Mouse (Mus musculus): Measurements from ENCODE around the gene Vti1a. TPM values are rescaled to one million over a fixed set of nuclear protein-coding genes. Genes with fewer than 3 reads are reported as not detected.

Vti1a gene
- polyA plus RNA-seq, 1 experiment from 2014 or later = 31.6 TPM

DNA sequence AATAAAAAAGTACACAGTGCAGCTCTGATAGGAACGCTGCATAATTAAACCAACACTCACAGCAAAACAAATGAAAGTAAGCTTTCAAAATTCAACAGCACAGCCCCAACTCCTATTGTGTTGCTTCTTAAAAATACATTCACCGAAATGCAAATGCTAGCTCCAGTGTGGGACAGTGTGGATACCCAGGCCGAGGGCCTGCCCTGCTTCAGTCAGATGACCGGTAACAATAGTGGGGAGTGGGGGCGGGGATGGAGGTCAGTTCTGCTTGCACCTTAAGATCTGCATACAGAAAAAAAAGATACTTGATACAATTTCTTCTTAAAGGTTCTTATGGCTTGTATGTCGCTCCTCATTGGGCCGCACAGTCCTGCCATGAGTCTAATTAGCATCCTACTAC lies 65.2 kb downstream of the Vti1a start:
- WGBS = 82% methylated on average over 7 of the region's 7 CpGs
- Histone ChIP-seq H3K27ac (no peak overlapping the region), H3K4me1 (peaks cover 27% of the 10 kb centered on the region), H3K36me3 (no peaks in the 10 kb centered on the region), H3K27me3 (no peaks in the 10 kb centered on the region), H3K4me3 (no peak overlapping the region), H3K9me3 (no peaks in the 10 kb centered on the region), H3K4me2 (no peak overlapping the region), H3K9ac (no peak overlapping the region)
- ATAC-seq (ENCODE audit: insufficient number of reproducible peaks, insufficient read depth, low FRiP score, low TSS enrichment, low read depth) = no peak

DNA sequence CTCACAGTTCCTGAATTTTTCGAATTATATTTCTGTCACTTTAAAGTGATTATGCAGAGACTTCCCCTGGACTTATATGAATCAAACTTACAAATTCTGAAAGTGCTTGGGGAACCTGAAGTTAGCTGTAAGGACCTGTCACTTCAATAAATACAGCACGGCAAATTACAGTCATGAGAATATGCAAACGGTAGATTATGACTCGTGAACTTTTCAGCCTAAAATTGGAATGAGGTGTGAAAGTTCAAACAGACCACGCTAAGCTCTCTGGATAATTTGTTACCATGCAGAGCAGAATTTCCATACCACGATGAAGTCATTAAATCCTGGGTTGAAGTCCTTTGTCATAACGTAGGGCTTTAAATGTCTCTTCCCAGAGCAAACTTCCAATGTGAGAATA lies 66.7 kb downstream of the Vti1a start:
- H3K9me3 ChIP-seq = no peaks in the 10 kb centered on the region
- no peak overlapping the region for H3K4me3 ChIP-seq
- H3K4me1 ChIP-seq = peaks cover 25% of the 10 kb centered on the region
- 74% methylated on average over 7 of the region's 7 CpGs for WGBS
- no peaks in the 10 kb centered on the region for H3K36me3 ChIP-seq
- H3K4me2 ChIP-seq = no peak overlapping the region
- ATAC-seq (ENCODE audit: insufficient number of reproducible peaks, insufficient read depth, low FRiP score, low TSS enrichment, low read depth) = no peak
- H3K27ac ChIP-seq = no peak overlapping the region
- H3K9ac ChIP-seq = no peak overlapping the region
- no peaks in the 10 kb centered on the region for H3K27me3 ChIP-seq

- no peak overlapping the region for H3K27ac ChIP-seq
- H3K9ac ChIP-seq = no peak overlapping the region
- no peak overlapping the region for H3K4me2 ChIP-seq
- no peaks in the 10 kb centered on the region for H3K27me3 ChIP-seq
- ATAC-seq (ENCODE audit: insufficient number of reproducible peaks, insufficient read depth, low FRiP score, low TSS enrichment, low read depth) = no peak
- WGBS = 71% methylated on average over 15 of the region's 15 CpGs
- no peaks in the 10 kb centered on the region for H3K36me3 ChIP-seq
- H3K4me3 ChIP-seq = no peak overlapping the region
- peaks cover 20% of the 10 kb centered on the region for H3K4me1 ChIP-seq
- H3K9me3 ChIP-seq = no peaks in the 10 kb centered on the region
Measured at GRCm38 (mm10) chr19:55384634-55385033, 68.5 kb downstream of the Vti1a start.

- H3K4me2 ChIP-seq = no peak overlapping the region
- H3K36me3 ChIP-seq = no peaks in the 10 kb centered on the region
- WGBS = 47% methylated on average over 10 of the region's 10 CpGs
- peaks cover 11% of the 10 kb centered on the region for H3K4me1 ChIP-seq
- H3K9ac ChIP-seq = peak overlapping the region; percentile 41; the same call in 1 of the 2 replicates
- H3K9me3 ChIP-seq = no peaks in the 10 kb centered on the region
- H3K4me3 ChIP-seq = no peak overlapping the region
- no peak for ATAC-seq (ENCODE audit: insufficient number of reproducible peaks, insufficient read depth, low FRiP score, low TSS enrichment, low read depth)
- H3K27me3 ChIP-seq = no peaks in the 10 kb centered on the region
- H3K27ac ChIP-seq = no peak overlapping the region
Measured at GRCm38 (mm10) chr19:55389019-55389418, 72.9 kb downstream of the Vti1a start.

DNA sequence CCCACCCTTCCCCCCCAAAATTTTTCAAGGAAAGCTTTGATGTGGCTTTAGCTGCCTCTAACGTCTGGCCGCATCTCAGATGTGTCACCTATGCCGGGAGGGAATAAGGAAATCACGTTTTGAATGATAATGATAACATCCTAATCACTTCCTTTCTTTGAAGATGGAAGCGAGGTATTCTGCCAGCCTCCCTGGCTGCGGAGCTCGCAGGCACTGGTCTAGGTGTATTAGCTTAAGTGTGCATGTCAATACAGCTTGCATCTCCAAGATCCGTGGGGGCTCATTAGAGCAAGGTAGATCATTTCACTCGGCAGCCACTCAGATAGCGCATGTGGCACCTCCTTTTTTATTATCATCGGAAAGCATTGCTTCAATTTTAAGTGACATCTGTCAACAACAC lies 74.2 kb downstream of the Vti1a start:
- H3K4me3 ChIP-seq = no peak overlapping the region
- no peak overlapping the region for H3K4me2 ChIP-seq
- WGBS = 60% methylated on average over 11 of the region's 11 CpGs
- H3K27me3 ChIP-seq = no peaks in the 10 kb centered on the region
- H3K4me1 ChIP-seq = peaks cover 11% of the 10 kb centered on the region
- H3K27ac ChIP-seq = no peak overlapping the region
- H3K9me3 ChIP-seq = no peaks in the 10 kb centered on the region
- no peaks in the 10 kb centered on the region for H3K36me3 ChIP-seq
- no peak for ATAC-seq (ENCODE audit: insufficient number of reproducible peaks, insufficient read depth, low FRiP score, low TSS enrichment, low read depth)
- H3K9ac ChIP-seq = no peak overlapping the region

DNA sequence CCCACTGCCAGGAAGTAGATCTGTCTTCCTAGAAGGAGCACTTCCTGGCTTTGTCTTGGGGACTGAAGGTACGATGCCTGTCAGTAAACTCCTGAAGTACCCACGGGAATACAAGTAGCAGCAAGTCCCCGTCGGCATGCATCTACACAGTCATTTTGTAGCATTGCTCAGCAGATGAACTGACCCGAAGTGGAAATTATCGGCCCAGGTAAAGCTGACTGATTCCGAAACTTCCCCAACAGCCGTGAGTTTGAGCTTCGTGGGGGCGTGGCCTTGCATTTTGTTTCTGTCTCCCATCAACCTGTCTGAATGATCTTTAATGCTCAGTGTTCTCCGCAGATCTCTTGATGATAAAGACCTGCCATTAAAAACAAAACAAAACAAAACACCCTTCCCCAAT lies 85.5 kb downstream of the Vti1a start:
- no peak for ATAC-seq (ENCODE audit: insufficient number of reproducible peaks, insufficient read depth, low FRiP score, low TSS enrichment, low read depth)
- Histone ChIP-seq H3K27me3 (no peaks in the 10 kb centered on the region), H3K4me2 (no peak overlapping the region), H3K9me3 (no peaks in the 10 kb centered on the region), H3K4me1 (no peaks in the 10 kb centered on the region), H3K36me3 (no peaks in the 10 kb centered on the region), H3K27ac (no peak overlapping the region), H3K9ac (no peak overlapping the region), H3K4me3 (no peak overlapping the region)
- 78% methylated on average over 11 of the region's 11 CpGs for WGBS

- H3K4me3 ChIP-seq = no peak overlapping the region
- no peak for ATAC-seq (ENCODE audit: insufficient number of reproducible peaks, insufficient read depth, low FRiP score, low TSS enrichment, low read depth)
Measured at GRCm38 (mm10) chr19:55408486-55408885, 92.4 kb downstream of the Vti1a start.

DNA sequence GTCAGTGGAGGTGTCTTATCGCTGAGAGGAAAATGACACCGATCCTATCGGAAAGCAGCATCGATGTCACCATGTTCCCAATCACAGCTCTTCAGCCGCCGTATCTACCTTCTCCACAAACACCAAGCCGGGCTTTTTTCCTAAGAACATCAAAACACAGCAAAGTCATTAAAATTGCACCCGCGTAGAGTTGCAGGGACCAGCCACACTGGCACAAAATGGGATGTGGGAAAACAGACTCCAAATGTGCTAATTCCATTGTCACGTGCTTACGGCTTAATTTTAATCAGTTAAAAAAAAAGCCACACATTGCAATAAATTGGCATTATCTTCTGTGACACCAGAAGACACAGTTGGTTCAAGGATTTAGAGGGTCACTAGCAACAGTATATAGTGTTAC lies 95.3 kb downstream of the Vti1a start:
- H3K9ac ChIP-seq = no peak overlapping the region
- no peak overlapping the region for H3K4me2 ChIP-seq
- peaks cover 5% of the 10 kb centered on the region; the same call in 1 of the 2 replicates for H3K4me1 ChIP-seq
- no peak for ATAC-seq (ENCODE audit: insufficient number of reproducible peaks, insufficient read depth, low FRiP score, low TSS enrichment, low read depth)
- WGBS = 94% methylated on average over 11 of the region's 11 CpGs
- H3K9me3 ChIP-seq = no peaks in the 10 kb centered on the region
- H3K4me3 ChIP-seq = no peak overlapping the region
- H3K27ac ChIP-seq = no peak overlapping the region
- no peaks in the 10 kb centered on the region for H3K27me3 ChIP-seq
- no peaks in the 10 kb centered on the region for H3K36me3 ChIP-seq

More at GRCm38 (mm10) chr19:55408486-55408885, 92.4 kb downstream of the Vti1a start:
- 61% methylated on average over 6 of the region's 6 CpGs for WGBS
- no peak overlapping the region for H3K27ac ChIP-seq
- peaks cover 5% of the 10 kb centered on the region; the same call in 1 of the 2 replicates for H3K4me1 ChIP-seq
- H3K9ac ChIP-seq = no peak overlapping the region
- H3K9me3 ChIP-seq = no peaks in the 10 kb centered on the region
- H3K27me3 ChIP-seq = no peaks in the 10 kb centered on the region
- H3K36me3 ChIP-seq = no peaks in the 10 kb centered on the region
- no peak overlapping the region for H3K4me2 ChIP-seq

DNA sequence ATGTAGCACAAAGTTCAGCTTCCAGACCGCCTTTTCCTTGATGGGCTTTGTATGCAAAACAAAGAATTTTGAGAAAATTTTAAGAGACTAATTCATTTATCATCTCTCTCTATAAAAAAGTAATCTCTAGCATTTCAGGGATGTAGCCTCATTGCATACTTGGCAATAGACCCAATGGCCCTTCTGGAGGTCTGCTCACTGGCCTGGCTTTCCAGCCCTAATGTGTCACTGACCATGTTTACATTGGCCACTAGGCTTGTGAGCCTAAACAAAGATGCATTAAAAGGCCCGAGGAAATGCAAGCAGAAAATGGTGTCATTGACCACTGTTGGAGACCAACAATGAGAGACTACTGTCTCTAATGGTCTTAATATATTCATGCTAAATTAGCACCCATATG lies 95.8 kb downstream of the Vti1a start:
- no peak overlapping the region for H3K4me3 ChIP-seq
- H3K9me3 ChIP-seq = no peaks in the 10 kb centered on the region
- 56% methylated on average over 2 of the region's 2 CpGs for WGBS
- H3K4me2 ChIP-seq = no peak overlapping the region
- H3K4me1 ChIP-seq = peaks cover 5% of the 10 kb centered on the region; the same call in 1 of the 2 replicates
- H3K36me3 ChIP-seq = no peaks in the 10 kb centered on the region
- H3K9ac ChIP-seq = no peak overlapping the region
- no peaks in the 10 kb centered on the region for H3K27me3 ChIP-seq
- no peak for ATAC-seq (ENCODE audit: insufficient number of reproducible peaks, insufficient read depth, low FRiP score, low TSS enrichment, low read depth)
- no peak overlapping the region for H3K27ac ChIP-seq

- Histone ChIP-seq H3K9me3 (no peaks in the 10 kb centered on the region), H3K27ac (no peak overlapping the region), H3K4me3 (no peak overlapping the region), H3K4me1 (peaks cover 3% of the 10 kb centered on the region; the same call in 1 of the 2 replicates), H3K9ac (no peak overlapping the region), H3K4me2 (no peak overlapping the region), H3K36me3 (no peaks in the 10 kb centered on the region), H3K27me3 (no peaks in the 10 kb centered on the region)
- WGBS = 27% methylated on average over 8 of the region's 8 CpGs
- no peak for ATAC-seq (ENCODE audit: insufficient number of reproducible peaks, insufficient read depth, low FRiP score, low TSS enrichment, low read depth)
Measured at GRCm38 (mm10) chr19:55414050-55414449, 98.0 kb downstream of the Vti1a start.

DNA sequence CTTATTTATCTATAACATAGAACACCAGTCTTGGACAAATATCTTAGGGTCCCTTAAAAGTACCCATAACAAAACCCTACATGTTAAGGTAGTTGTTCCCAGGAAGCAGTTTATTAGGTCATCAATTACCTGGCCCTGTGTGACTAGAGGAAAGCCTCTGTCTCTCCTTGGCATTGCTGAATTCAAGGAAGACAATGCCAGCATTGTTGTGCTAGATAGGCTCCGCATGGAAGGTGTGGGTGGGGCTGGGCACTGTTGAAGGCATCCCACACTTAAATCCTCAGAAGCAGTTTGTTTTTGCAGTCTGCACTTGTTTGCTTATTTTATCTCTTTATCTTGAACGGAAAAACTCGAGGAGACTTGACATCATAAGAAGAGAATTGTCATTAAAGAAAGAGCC lies 102.7 kb downstream of the Vti1a start:
- Histone ChIP-seq H3K4me3 (no peak overlapping the region), H3K9ac (no peak overlapping the region), H3K4me1 (no peaks in the 10 kb centered on the region), H3K9me3 (no peaks in the 10 kb centered on the region), H3K36me3 (no peaks in the 10 kb centered on the region), H3K4me2 (no peak overlapping the region), H3K27me3 (no peaks in the 10 kb centered on the region), H3K27ac (no peak overlapping the region)
- WGBS = 25% methylated on average over 3 of the region's 3 CpGs
- no peak for ATAC-seq (ENCODE audit: insufficient number of reproducible peaks, insufficient read depth, low FRiP score, low TSS enrichment, low read depth)

DNA sequence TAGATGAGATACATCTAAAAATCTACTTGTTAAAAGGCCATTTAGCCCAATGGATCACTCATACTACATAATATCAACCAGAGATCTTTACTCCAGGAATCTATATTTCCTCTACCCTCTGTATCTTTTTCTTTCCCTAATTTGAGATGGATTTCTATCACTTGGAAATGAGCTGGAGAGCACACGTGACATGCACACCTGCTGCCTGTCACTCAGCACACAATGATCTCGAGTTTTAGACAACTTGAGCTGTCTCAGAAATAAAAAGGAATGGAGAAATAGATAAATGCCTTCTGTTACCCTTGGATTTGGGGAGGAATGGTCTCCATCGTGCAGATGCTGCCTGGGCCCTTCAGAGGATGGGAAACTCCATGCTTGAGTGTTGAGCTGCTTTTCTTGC lies 103.9 kb downstream of the Vti1a start:
- Histone ChIP-seq H3K27me3 (no peaks in the 10 kb centered on the region), H3K9me3 (no peaks in the 10 kb centered on the region), H3K9ac (no peak overlapping the region), H3K36me3 (no peaks in the 10 kb centered on the region), H3K4me3 (no peak overlapping the region), H3K4me2 (no peak overlapping the region), H3K27ac (no peak overlapping the region), H3K4me1 (no peaks in the 10 kb centered on the region)
- ATAC-seq (ENCODE audit: insufficient number of reproducible peaks, insufficient read depth, low FRiP score, low TSS enrichment, low read depth) = no peak
- 78% methylated on average over 3 of the region's 3 CpGs for WGBS

DNA sequence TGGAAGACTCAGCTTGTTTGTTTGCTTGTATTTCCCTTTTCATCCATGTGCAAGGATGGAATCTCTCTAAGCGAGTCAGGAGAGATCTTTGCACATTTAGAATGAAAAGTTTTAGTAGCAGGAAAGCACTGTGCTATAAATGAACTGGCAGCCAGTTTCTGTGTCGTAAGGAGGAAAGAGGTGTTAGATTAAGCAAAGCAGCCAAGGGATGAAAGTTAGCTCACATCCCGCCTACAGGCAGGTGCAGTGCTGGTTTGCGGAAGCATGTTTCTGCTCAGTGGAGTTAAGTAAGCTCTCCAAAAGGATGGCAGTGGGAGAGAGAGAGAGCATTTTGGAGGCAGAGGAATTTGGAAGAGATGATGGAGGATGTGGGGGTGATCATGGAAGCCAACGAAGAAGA lies 105.7 kb downstream of the Vti1a start:
- H3K27me3 ChIP-seq = no peaks in the 10 kb centered on the region
- H3K4me3 ChIP-seq = no peak overlapping the region
- H3K27ac ChIP-seq = no peak overlapping the region
- H3K9ac ChIP-seq = no peak overlapping the region
- no peak for ATAC-seq (ENCODE audit: insufficient number of reproducible peaks, insufficient read depth, low FRiP score, low TSS enrichment, low read depth)
- whole genome bisulfite sequencing = 85% methylated on average over 5 of the region's 5 CpGs
- no peak overlapping the region for H3K4me2 ChIP-seq
- H3K4me1 ChIP-seq = 0 out of 2 replicates have a peak, but pooled peaks cover 4% of the 10 kb centered on the region
- H3K9me3 ChIP-seq = no peaks in the 10 kb centered on the region
- H3K36me3 ChIP-seq = no peaks in the 10 kb centered on the region
